Mouse (Mus musculus): Measurements from ENCODE around the gene Smim6. TPM values are rescaled to one million over a fixed set of nuclear protein-coding genes. Genes with fewer than 3 reads are reported as not detected.

The Smim6 gene
- polyA plus RNA-seq (2021): 0.53 TPM

DNA sequence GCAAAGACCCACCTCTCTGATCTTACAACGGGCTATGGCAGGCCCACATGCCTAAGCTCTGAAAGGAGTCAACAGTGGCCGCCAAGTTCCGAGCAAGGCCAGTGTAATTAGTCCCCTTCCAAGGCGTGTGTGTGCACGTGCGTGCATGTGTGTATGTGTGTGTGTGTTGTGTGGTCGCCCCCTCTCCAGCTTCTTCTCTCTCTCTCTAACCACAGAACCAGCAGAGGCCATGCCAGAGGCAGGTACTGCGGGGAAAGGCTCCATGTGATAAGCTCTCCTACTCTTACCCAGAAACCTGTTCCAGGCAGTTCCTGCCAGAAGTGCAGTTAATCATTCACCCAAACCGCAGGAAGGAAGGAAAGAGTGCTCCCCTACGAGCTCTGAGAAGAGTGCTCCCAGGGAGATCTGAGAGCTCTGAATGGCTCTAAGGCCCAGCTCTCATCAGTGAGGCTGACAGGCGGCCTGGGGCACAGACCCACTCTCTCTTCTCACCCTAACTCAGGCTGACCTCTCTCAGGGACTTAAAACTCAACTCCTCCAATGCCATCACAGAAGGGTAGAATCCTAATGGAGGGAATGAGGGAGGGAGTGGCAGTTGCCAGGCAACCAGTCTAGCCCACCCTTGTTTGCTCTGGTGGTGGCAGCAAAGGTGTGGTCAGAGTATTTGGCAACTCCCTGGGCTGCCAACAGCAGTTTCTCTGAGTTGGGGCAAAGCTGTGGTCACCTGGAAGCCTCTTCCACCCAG lies at the start of gene Smim6:
TSS of gene Smim6 (plus strand) at position 386 of the 745 bp plus-strand sequence.
- ChIA-PET POLR2A (interaction anchor here (1.4 kb wide), 1 partner anchor 10 kb away, joined by 4 read pairs; no protein-coding TSS in a partner anchor), CTCF (interaction anchor here (0.7 to 1.8 kb wide), 3 partner anchors 9 to 88 kb away, joined by 3 to 5 read pairs (median 4); no protein-coding TSS in a partner anchor)
- in situ Hi-C loops (cut with MboI; ENCODE audit: low pct_unique_long_range_greater_than_20kb): no loop called here
- ATAC-seq (no peak), DNase-seq (ENCODE audit: low read depth, low spot score) (no peak)
- TF ChIP-seq CTCF (IDR thresholded peaks at IDR 0.05): no peak
- no peaks in the 10 kb centered on the region for H3K27me3 ChIP-seq

DNA sequence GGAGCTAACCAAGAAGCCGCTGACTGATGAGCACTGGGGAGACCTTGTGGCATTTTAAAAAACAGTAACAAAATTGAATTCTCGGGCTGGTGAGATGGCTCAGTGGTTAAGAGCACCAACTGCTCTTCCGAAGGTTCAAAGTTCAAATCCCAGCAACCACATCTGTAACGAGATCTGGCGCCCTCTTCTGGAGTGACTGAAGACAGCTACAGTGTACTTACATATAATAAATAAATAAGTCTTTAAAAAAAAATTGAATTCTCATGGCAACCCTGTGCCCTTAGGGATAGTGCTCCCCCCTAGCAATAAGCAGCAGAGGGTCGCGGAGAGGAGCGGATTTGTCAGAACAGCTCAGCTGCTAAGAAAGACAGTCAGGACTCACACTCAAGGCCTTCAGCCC lies 47.9 kb upstream of the Smim6 start:
- in situ Hi-C loops (cut with MboI; ENCODE audit: low pct_unique_long_range_greater_than_20kb): loop anchor here (10.0 kb wide), 1 partner anchor 119 kb away; no protein-coding TSS in a partner anchor
- no peak for TF ChIP-seq CTCF (IDR thresholded peaks at IDR 0.05)
- ChIA-PET CTCF (interaction anchor here (1.2 kb wide), 1 partner anchor 12 kb away, joined by 3 read pairs; no protein-coding TSS in a partner anchor), POLR2A (no interaction called here)
- ATAC-seq: no peak
- no peaks in the 10 kb centered on the region for H3K27me3 ChIP-seq
- DNase-seq (ENCODE audit: low read depth, low spot score): no peak

DNA sequence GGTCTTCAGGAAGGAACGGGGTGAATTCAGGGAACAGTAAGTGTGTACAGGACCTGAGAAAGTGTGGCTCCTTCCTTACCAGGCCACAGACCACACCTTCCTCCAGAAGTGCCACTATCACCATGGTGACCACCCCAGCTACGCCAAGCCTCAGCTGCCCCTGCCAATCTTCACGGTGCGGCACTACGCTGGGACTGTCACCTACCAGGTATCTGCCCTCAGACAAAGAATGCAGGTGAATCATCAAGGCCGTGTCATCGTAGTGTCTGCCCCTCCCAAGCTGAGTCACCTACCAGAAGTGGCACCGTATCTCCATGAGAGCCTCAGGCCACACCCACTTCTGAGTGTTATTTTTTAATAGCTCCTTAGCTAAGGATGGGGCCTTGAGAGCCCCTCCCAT lies 42.4 kb upstream of the Smim6 start:
- no peak for TF ChIP-seq CTCF (IDR thresholded peaks at IDR 0.05)
- no peaks in the 10 kb centered on the region for H3K27me3 ChIP-seq
- DNase-seq (ENCODE audit: low read depth, low spot score) (no peak), ATAC-seq (no peak)
- CTCF ChIA-PET: interaction anchor here (0.9 to 1.6 kb wide), 3 partner anchors 8 to 12 kb away, joined by 3 to 4 read pairs (median 3); no protein-coding TSS in a partner anchor
- POLR2A ChIA-PET: no interaction called here
- in situ Hi-C loops (cut with MboI; ENCODE audit: low pct_unique_long_range_greater_than_20kb): loop anchor here (10.0 kb wide), 1 partner anchor 125 kb away; no protein-coding TSS in a partner anchor

DNA sequence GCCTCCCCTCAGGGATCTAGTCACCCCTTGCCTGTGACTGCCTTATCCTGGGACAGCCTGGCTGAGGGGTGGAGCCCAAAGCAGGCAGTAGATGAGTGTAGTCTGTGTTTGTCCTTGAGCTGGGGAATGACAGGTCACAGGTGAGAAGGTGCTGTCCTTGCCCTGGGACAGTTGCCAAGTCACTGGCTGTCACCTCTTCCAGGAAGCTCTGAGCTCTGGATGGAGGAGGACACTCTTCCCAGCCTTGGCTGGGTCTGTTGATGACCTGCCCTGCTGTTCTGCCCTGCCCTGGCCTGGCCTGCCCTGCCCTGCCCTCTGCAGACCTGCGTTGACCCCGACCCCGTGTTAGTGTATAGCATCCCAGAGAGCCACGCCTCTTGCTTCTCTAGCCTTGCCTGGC lies 39.4 kb upstream of the Smim6 start:
- in situ Hi-C loops (cut with MboI; ENCODE audit: low pct_unique_long_range_greater_than_20kb): loop anchor here (10.0 kb wide), 1 partner anchor 228 kb away; no protein-coding TSS in a partner anchor
- H3K27me3 ChIP-seq: no peaks in the 10 kb centered on the region
- DNase-seq (ENCODE audit: low read depth, low spot score): no peak
- ATAC-seq: peak; percentile 10
- TF ChIP-seq CTCF (IDR thresholded peaks at IDR 0.05): no peak
- POLR2A ChIA-PET: interaction anchor here (1.3 kb wide), 1 partner anchor 30 kb away, joined by 3 read pairs; no protein-coding TSS in a partner anchor
- CTCF ChIA-PET: interaction anchor here (2.6 kb wide), 1 partner anchor 8 kb away, joined by 12 read pairs; no protein-coding TSS in a partner anchor

DNA sequence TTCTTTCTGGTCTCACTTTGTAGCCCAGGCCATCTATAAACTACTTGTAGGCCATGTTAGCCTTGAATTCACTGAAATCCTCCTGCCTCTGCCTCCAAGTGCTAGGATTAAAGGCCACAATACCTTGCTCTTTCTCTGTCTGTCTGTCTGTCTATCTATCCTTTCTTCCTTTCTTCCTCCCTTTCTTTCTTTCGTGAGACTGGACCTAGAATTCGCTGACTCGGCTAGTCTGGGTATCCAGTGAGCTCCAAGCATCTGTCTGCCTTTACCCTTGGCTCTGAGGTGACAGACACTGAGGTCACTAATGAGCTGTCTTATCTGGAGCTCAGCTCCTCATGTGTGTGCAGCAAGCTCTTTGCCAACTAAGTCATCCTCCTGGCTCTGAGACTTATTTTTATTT lies 35.9 kb upstream of the Smim6 start:
- DNase-seq (ENCODE audit: low read depth, low spot score): no peak
- CTCF ChIA-PET: interaction anchor here (0.8 to 1.0 kb wide), 2 partner anchors 12 to 18 kb away, joined by 3 read pairs; no protein-coding TSS in a partner anchor
- POLR2A ChIA-PET: no interaction called here
- TF ChIP-seq CTCF (IDR thresholded peaks at IDR 0.05): no peak
- H3K27me3 ChIP-seq: no peaks in the 10 kb centered on the region
- in situ Hi-C loops (cut with MboI; ENCODE audit: low pct_unique_long_range_greater_than_20kb): loop anchor here (10.0 kb wide), 1 partner anchor 231 kb away; no protein-coding TSS in a partner anchor
- no peak for ATAC-seq

DNA sequence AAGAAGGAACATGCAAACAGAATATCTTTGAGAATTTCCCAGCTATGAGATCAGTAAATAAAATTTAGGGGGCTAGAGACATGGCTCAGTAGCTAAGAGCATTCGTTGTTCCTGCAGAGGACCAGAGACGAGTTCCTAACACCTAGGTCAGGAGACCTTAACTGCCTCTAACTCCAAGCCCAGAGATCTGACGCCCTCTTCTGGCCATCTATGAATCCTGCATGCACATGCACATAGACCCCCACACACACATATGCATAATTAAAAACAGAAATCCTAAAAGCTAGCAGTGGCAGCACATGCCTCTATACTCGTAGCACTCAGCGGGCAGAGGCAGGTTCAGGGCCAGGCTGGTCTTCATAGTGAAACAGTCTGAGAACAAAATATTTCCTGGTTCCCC lies 35.4 kb upstream of the Smim6 start:
- DNase-seq (ENCODE audit: low read depth, low spot score): no peak
- no peak for TF ChIP-seq CTCF (IDR thresholded peaks at IDR 0.05)
- no peak for ATAC-seq
- POLR2A ChIA-PET: no interaction called here
- CTCF ChIA-PET: interaction anchor here (0.8 kb wide), 2 partner anchors 18 to 67 kb away, joined by 3 to 4 read pairs; no protein-coding TSS in a partner anchor
- in situ Hi-C loops (cut with MboI; ENCODE audit: low pct_unique_long_range_greater_than_20kb): loop anchor here (10.0 kb wide), 1 partner anchor 232 kb away; no protein-coding TSS in a partner anchor
- no peaks in the 10 kb centered on the region for H3K27me3 ChIP-seq

DNA sequence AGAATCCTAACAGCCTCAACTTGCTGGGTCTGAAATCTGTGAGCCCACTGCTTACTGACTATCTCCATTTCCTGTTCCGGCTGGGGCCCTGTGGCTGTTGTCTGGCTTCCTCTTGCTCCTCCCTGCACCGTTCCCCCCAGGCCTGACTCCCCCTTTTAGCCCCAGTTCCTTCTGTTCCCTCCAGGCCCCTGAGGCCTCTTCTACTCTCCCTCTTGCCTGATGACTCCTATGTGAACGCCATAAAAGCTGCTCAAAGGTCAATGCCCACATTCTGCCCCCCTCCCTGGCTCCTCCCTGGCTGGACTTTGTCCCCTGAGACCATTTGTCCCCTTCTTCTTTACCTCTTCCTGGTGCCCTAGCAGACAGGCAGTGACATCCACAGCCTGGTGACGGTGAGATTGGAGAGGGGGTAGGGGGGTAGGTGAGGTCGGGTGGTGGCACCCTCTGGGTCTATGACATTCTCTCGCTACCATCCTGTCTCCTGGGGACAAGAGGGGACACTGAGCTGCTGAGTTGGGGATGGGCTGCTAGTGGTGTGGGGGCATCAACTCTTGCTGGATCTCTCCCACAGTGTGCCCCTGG lies 34.6 kb upstream of the Smim6 start:
- DNase-seq (ENCODE audit: low read depth, low spot score) (no peak), ATAC-seq (no peak)
- ChIA-PET POLR2A (no interaction called here), CTCF (interaction anchor here (0.8 kb wide), 1 partner anchor 68 kb away, joined by 4 read pairs; no protein-coding TSS in a partner anchor)
- no peaks in the 10 kb centered on the region for H3K27me3 ChIP-seq
- no peak for TF ChIP-seq CTCF (IDR thresholded peaks at IDR 0.05)
- in situ Hi-C loops (cut with MboI; ENCODE audit: low pct_unique_long_range_greater_than_20kb): loop anchor here (10.0 kb wide), 1 partner anchor 232 kb away; no protein-coding TSS in a partner anchor

DNA sequence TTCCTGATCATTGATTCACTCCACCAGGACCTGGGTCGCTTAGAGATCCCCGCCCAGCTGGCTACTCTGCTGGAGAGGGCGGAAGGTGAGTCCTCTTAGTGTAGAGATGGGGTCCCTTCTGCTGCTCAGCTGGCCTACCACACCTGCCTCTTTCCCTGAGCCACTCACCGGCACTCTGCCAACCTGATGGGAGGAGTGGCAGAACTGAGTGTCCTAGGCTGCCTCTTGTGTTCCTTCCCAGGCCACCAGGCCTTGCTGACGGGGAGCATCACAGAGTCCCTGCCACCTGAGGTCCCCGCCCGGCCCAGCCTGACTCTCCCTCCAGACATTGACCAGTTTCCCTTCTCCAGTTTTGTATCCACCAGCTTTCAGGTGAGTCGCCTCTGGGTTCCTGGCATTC lies 33.7 kb upstream of the Smim6 start:
- no peak for ATAC-seq
- in situ Hi-C loops (cut with MboI; ENCODE audit: low pct_unique_long_range_greater_than_20kb): loop anchor here (10.0 kb wide), 1 partner anchor 233 kb away; no protein-coding TSS in a partner anchor
- CTCF ChIA-PET: no interaction called here
- POLR2A ChIA-PET: no interaction called here
- H3K27me3 ChIP-seq: no peaks in the 10 kb centered on the region
- no peak for DNase-seq (ENCODE audit: low read depth, low spot score)
- no peak for TF ChIP-seq CTCF (IDR thresholded peaks at IDR 0.05)

DNA sequence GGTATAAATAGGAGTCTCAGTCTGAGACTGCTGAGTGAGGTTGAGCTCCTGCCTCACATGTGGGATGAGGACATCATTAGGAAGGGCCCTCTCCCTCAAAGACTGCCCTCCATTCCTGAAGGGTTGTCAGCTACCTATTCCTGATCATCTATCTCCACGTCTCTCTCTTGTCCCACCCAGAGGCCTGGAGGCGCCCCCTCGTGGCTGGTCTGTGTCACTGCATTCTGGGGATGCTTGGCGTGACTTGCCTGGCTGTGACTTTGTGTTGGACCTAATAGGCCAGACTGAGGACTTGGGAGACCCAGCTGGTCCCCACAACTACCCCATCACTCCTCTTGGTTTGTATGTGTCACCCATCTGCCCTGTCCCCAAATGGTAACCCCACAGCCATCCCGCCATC lies 30.8 kb upstream of the Smim6 start:
- TF ChIP-seq CTCF (IDR thresholded peaks at IDR 0.05): no peak
- ChIA-PET POLR2A (interaction anchor here (0.7 kb wide), 1 partner anchor 19 kb away, joined by 3 read pairs; no protein-coding TSS in a partner anchor), CTCF (interaction anchor here (0.9 to 2.4 kb wide), 11 partner anchors 9 to 159 kb away, joined by 3 to 12 read pairs (median 4); partner anchors contain the start of genes Caskin2, Smim5 and Tsen54)
- no peak for DNase-seq (ENCODE audit: low read depth, low spot score)
- in situ Hi-C loops (cut with MboI; ENCODE audit: low pct_unique_long_range_greater_than_20kb): no loop called here
- no peak for ATAC-seq
- no peaks in the 10 kb centered on the region for H3K27me3 ChIP-seq

DNA sequence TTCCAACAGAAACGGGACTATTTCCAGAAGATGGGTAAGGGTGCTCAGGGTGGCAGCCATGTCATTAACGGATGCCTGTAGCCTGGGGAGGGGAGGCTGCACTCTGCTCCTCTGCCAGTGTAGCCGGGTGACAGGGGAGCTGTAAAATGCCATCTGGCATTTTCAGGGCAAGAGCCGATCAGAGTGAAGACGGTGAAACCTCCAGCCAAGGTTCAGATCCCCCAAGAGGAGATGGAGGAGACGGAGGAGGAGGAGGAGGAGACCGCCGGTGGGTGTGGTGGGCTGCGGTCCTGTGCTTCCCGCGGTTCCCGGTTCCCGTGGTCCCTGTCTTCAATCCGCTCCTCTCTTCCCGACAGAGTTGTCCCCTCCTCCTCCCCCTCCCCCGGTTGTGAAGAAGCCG lies 28.6 kb upstream of the Smim6 start:
- in situ Hi-C loops (cut with MboI; ENCODE audit: low pct_unique_long_range_greater_than_20kb): no loop called here
- DNase-seq (ENCODE audit: low read depth, low spot score) (no peak), ATAC-seq (no peak)
- no peak for TF ChIP-seq CTCF (IDR thresholded peaks at IDR 0.05)
- H3K27me3 ChIP-seq: no peaks in the 10 kb centered on the region
- POLR2A ChIA-PET: interaction anchor here (0.8 kb wide), 1 partner anchor 63 kb away, joined by 3 read pairs; no protein-coding TSS in a partner anchor
- CTCF ChIA-PET: no interaction called here
